In the genomic region with DNA sequence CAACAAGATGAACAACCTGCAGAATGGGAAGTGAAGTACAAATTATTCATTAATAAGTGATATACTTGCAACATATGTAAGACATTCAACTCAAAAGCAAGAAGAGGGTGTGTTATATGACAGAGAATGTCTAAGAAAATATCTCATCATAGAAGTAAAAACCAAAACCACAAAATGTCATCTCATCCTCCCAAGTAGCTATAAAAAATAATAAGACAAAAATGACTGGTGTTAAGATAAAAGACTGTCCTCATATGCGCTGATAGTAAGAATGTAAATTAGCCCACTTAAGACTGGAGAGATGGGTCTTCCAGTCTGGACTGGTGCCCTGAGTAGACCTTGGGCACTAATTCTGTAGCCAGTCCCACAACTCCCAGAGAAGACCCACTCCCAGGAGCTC, we compare ENCODE assay signal across 34 mouse cellular contexts.
"Had no signal": no experiment of that assay in that cellular context is flagged by ENCODE, and none has a peak within 500 bp of the region (broad histone marks: within the 10 kb centered on the region; RNA-seq: fewer than 3 reads in every experiment).

No protein-coding gene starts in this region.

- H3K27me3 ChIP-seq: heart, embryonic 12.5 days; heart, embryonic 13.5 days; heart, embryonic 15.5 days; hindbrain, embryonic 12.5 days; hindbrain, embryonic 13.5 days; hindbrain, embryonic 15.5 days; intestine, embryonic 15.5 days; kidney, embryonic 15.5 days had no signal

- H3K4me1 ChIP-seq: heart, embryonic 10.5 days; heart, embryonic 12.5 days; heart, embryonic 13.5 days; heart, embryonic 15.5 days; hindbrain, embryonic 10.5 days; hindbrain, embryonic 12.5 days; hindbrain, embryonic 13.5 days; hindbrain, embryonic 15.5 days; intestine, embryonic 15.5 days; kidney, embryonic 15.5 days had no signal

- ATAC-seq: hindbrain, embryonic 16.5 days; hindbrain, postnatal 0 days; inflammation-experienced regulatory T-cells, adult 6 months; intestine, embryonic 15.5 days; intestine, embryonic 16.5 days; intestine, postnatal 0 days had no signal

- DNase-seq: heart, postnatal 10 days; heart, postnatal 14 days; heart, postnatal 36 days; heart, postnatal 4 days; kidney, adult 11 months; kidney, adult 18-20 months; kidney, adult 2 months; kidney, adult 8-10 months; kidney, adult 9 months; kidney, postnatal 10 days; kidney, postnatal 14 days; kidney, postnatal 25 days; kidney, postnatal 36 days; kidney, postnatal 4 days; layer of hippocampus, adult 9-11 months; layer of hippocampus, postnatal 36 days had no signal

- H3K4me3 ChIP-seq: heart, embryonic 10.5 days; heart, embryonic 12.5 days; heart, embryonic 13.5 days; heart, embryonic 15.5 days; hindbrain, embryonic 10.5 days; hindbrain, embryonic 12.5 days; hindbrain, embryonic 13.5 days; hindbrain, embryonic 15.5 days; intestine, embryonic 15.5 days; kidney, embryonic 15.5 days; layer of hippocampus, adult 2 months had no signal

- H3K9ac ChIP-seq: heart, embryonic 12.5 days; heart, embryonic 13.5 days; heart, embryonic 15.5 days; hindbrain, embryonic 12.5 days; hindbrain, embryonic 13.5 days; hindbrain, embryonic 14.5 days; hindbrain, embryonic 15.5 days; intestine, embryonic 15.5 days; kidney, embryonic 15.5 days had no signal

- H3K9me3 ChIP-seq: heart, embryonic 10.5 days; heart, embryonic 12.5 days; heart, embryonic 13.5 days; heart, embryonic 15.5 days; hindbrain, embryonic 10.5 days; hindbrain, embryonic 12.5 days; hindbrain, embryonic 13.5 days; hindbrain, embryonic 15.5 days; intestine, embryonic 15.5 days; kidney, embryonic 15.5 days had no signal

- H3K36me3 ChIP-seq: heart, embryonic 10.5 days; heart, embryonic 12.5 days; heart, embryonic 13.5 days; heart, embryonic 15.5 days; hindbrain, embryonic 12.5 days; hindbrain, embryonic 13.5 days; hindbrain, embryonic 15.5 days; intestine, embryonic 15.5 days; kidney, embryonic 15.5 days had no signal

- H3K27ac ChIP-seq: heart, embryonic 10.5 days; heart, embryonic 13.5 days; heart, embryonic 15.5 days; hindbrain, embryonic 10.5 days; hindbrain, embryonic 12.5 days; hindbrain, embryonic 13.5 days; hindbrain, embryonic 14.5 days; hindbrain, embryonic 15.5 days; hindbrain, postnatal 0 days; intestine, embryonic 15.5 days; kidney, embryonic 15.5 days; kidney, postnatal 0 days; layer of hippocampus, adult 2 months had no signal
